In the genomic region with DNA sequence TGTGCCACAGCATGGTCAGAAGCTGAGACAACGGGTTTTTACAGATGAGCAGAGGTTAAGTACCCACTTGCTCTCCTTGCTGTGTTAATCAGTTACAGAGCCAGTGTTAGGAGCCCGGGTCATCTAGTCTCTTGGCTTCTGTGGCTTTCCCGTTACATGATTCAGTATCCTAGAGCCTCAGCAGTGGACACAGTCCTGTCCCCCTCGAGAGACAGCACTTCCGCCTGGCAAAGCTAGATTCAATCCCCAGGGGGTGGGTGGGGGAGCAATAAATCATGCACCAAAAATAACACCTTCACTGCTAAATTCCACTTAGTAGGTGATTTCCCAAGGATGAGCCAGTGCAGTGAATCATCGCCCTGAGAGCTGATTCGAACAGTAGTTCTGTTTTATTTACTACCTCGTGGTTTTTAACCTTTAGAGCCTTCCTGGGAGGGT, we compare ENCODE assay signal across 7 mouse cellular contexts. TPM values are rescaled to one million over a fixed set of nuclear protein-coding genes. Genes with fewer than 3 reads are reported as not detected.
DNase-seq lines count a peak whose midpoint lies in the region; ATAC-seq lines count a peak whose summit lies in the region.

No protein-coding gene starts in this region.

- H3K36me3 ChIP-seq in liver, embryonic 16.5 days (ENCODE audit: control insufficient read depth, insufficient read depth): no peaks in the 10 kb centered on the region
- no peaks in the 10 kb centered on the region for H3K36me3 ChIP-seq in hindbrain, embryonic 11.5 days (ENCODE audit: control insufficient read depth, insufficient read depth, low read length)
- H3K36me3 ChIP-seq in midbrain, embryonic 10.5 days: no peaks in the 10 kb centered on the region

- peak overlapping the region; percentile 29; the same call in 1 of the 2 replicates for H3K9ac ChIP-seq in liver, embryonic 16.5 days (ENCODE audit: low read depth, low read length)
- no peak overlapping the region for H3K9ac ChIP-seq in hindbrain, embryonic 11.5 days (ENCODE audit: low read depth, low read length)

- peak; percentile 69 for ATAC-seq in liver, embryonic 16.5 days (ENCODE audit: low read depth)
- no peak for ATAC-seq in hindbrain, embryonic 11.5 days (ENCODE audit: low FRiP score)

- peak overlapping the region; percentile 16; the same call in 1 of the 2 replicates for H3K4me3 ChIP-seq in liver, embryonic 16.5 days (ENCODE audit: low read depth, low read length)
- H3K4me3 ChIP-seq in hindbrain, embryonic 11.5 days (ENCODE audit: low read depth, low read length): no peak overlapping the region
- H3K4me3 ChIP-seq in midbrain, embryonic 10.5 days: no peak overlapping the region

- peak; percentile 64 for DNase-seq in CD4-positive, CD25-positive, alpha-beta regulatory T cell, adult 2 months (ENCODE audit: low read depth, low spot score)
- peak; percentile 21 for DNase-seq in adipocyte (ENCODE audit: low spot score)
- peak; percentile 32 to 54 for DNase-seq in heart, postnatal 36 days
- no peak for DNase-seq in hindbrain, embryonic 11.5 days (ENCODE audit: low spot score)
- no peak for DNase-seq in frontal cortex, postnatal 25 days (ENCODE audit: low spot score in 2 of 2)
- DNase-seq in midbrain, embryonic 10.5 days (ENCODE audit: low spot score): no peak

- H3K9me3 ChIP-seq in liver, embryonic 16.5 days (replicated peaks; ENCODE audit: control insufficient read depth, low read length): no peaks in the 10 kb centered on the region
- no peaks in the 10 kb centered on the region for H3K9me3 ChIP-seq in hindbrain, embryonic 11.5 days (ENCODE audit: control insufficient read depth, low read length)
- no peaks in the 10 kb centered on the region for H3K9me3 ChIP-seq in midbrain, embryonic 10.5 days (replicated peaks)

- peak overlapping the region; percentile 41 for H3K4me2 ChIP-seq in liver, embryonic 16.5 days (ENCODE audit: low read depth, low read length)
- H3K4me2 ChIP-seq in hindbrain, embryonic 11.5 days (replicated peaks; ENCODE audit: low read depth, low read length): no peak overlapping the region

- peak overlapping the region; percentile 57 for H3K27ac ChIP-seq in liver, embryonic 16.5 days (ENCODE audit: low read length)
- H3K27ac ChIP-seq in hindbrain, embryonic 11.5 days (ENCODE audit: low read depth, low read length): no peak overlapping the region
- no peak overlapping the region for H3K27ac ChIP-seq in midbrain, embryonic 10.5 days (replicated peaks)

- intact Hi-C loops in heart, postnatal 36 days (cut with DNase I): no loop called here

- H3K27me3 ChIP-seq in liver, embryonic 16.5 days (ENCODE audit: control insufficient read depth, insufficient read depth, low read depth, low read length): no peaks in the 10 kb centered on the region
- H3K27me3 ChIP-seq in hindbrain, embryonic 11.5 days (ENCODE audit: control insufficient read depth, insufficient read depth, low read length): no peaks in the 10 kb centered on the region
- H3K27me3 ChIP-seq in midbrain, embryonic 10.5 days (ENCODE audit: low read depth, poor library complexity, severe bottlenecking): no peaks in the 10 kb centered on the region

- 18% methylated on average over 8 of the region's 8 CpGs for WGBS in liver, embryonic 16.5 days (ENCODE audit: insufficient replicate concordance)
- WGBS in hindbrain, embryonic 11.5 days: 38% methylated on average over 8 of the region's 8 CpGs
- 69% methylated on average over 8 of the region's 8 CpGs for WGBS in midbrain, embryonic 10.5 days

- peaks cover 34% of the 10 kb centered on the region for H3K4me1 ChIP-seq in liver, embryonic 16.5 days (ENCODE audit: control insufficient read depth, low read depth, low read length)
- no peaks in the 10 kb centered on the region for H3K4me1 ChIP-seq in hindbrain, embryonic 11.5 days (replicated peaks; ENCODE audit: control insufficient read depth, insufficient read depth, low read length)
- no peaks in the 10 kb centered on the region for H3K4me1 ChIP-seq in midbrain, embryonic 10.5 days

RNA-seq across cellular contexts. Expression of gene Fam133b, which starts 42.0 kb away (rescaled TPM):
- total RNA-seq in heart, postnatal 36 days (2021): 10 to 100 TPM; 10.9 to 11.9 TPM
- polyA plus RNA-seq in liver, embryonic 16.5 days (2015; fragmentation: Nextera tagmentation; extraction: Ambion mirVana): 8.6 and 9.1 TPM in 2 replicates
- 37.6 and 43.1 TPM in 2 replicates for polyA plus RNA-seq in hindbrain, embryonic 11.5 days (2014; fragmentation: Nextera tagmentation; extraction: Ambion mirVana)
- 36.8 and 39.7 TPM in 2 replicates for polyA plus RNA-seq in midbrain, embryonic 10.5 days (2016; fragmentation: Nextera tagmentation; extraction: Ambion mirVana)

Comparison
In these comparisons a context has a peak if more than half of its experiments do, and no peak if none do; other contexts are left out.
1. DNase-seq: peak in CD4-positive, CD25-positive, alpha-beta regulatory T cell, adult 2 months (single experiment), adipocyte (single experiment) and heart, postnatal 36 days (2 of 2); none in hindbrain, embryonic 11.5 days (single experiment), frontal cortex, postnatal 25 days (0 of 2) and midbrain, embryonic 10.5 days (single experiment).